Mouse (Mus musculus): ENCODE results near the gene Bmp2.

DNA sequence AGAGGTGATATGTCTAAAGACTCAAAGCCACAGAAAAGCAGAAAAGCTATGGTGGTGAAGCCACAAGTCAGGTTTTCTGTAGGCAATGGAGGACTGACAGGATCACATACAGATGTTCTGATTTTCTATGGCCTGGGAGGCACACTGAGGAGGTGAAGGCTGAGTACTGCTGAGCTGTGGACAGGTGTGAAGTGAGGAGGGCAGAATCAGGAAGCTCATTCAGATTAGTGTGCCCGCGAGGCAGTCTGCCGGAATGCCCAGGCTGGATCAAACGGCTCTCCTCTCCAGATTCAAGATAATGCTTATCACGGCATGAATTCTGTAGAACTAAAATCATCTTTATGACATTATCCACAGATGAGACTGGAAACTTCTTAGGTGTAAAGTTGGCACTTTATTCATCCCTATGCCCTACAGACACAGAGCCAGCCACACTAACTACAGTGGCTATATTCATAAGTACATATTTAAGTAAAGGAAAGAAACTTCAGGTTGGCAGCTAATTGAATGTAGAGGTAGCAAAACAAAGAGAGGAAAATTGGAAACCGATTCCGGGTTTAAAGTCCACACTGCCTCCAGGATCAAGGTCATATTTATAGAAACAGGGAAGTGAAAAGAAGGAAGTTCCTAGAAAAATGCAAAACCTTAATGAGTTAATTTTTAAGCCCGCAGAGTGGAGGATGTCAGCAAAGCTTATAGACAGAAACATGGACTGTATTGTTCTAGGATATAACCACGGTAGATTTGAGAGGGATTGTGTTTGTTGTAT is 40.8 kb upstream of the Bmp2 start:
- TF ChIP-seq CTCF (IDR thresholded peaks at IDR 0.05; ENCODE audit: low read depth, low read length) (no peak), POLR2A (IDR thresholded peaks at IDR 0.05; ENCODE audit: extremely low read depth, insufficient read depth, low read length) (no peak)
